Mouse (Mus musculus) midbrain, embryonic 10.5 days (tissue): ENCODE results near the gene Thap4. TPM values are rescaled to one million over a fixed set of nuclear protein-coding genes. Genes with fewer than 3 reads are reported as not detected.

Experiments
- DNase-seq: peaks from one replicate; pipeline ENCODE4 v3.0.0-alpha.2; 2017; ENCODE audit warnings: low spot score
- H3K27ac ChIP-seq: fragments of 300-500 bp; sonication (generic); replicated peaks from 2 replicates; pipeline ENCODE4 v1.5.1; 2016; ENCODE audit warnings: mild to moderate bottlenecking
- H3K27me3 ChIP-seq: fragments of 300-500 bp; sonication (generic); 2 replicates; pipeline ENCODE4 v1.6.1; 2016; ENCODE audit warnings: low read depth, mild to moderate bottlenecking; ENCODE audit not compliant: poor library complexity, severe bottlenecking
- H3K36me3 ChIP-seq: fragments of 300-500 bp; sonication (generic); 2 replicates; pipeline ENCODE4 v1.6.1; 2016; ENCODE audit warnings: mild to moderate bottlenecking, moderate library complexity
- H3K4me1 ChIP-seq: fragments of 300-500 bp; sonication (generic); 2 replicates; pipeline ENCODE4 v1.6.1; 2016
- H3K4me3 ChIP-seq: fragments of 300-500 bp; sonication (generic); 2 replicates; pipeline ENCODE4 v1.5.1; 2016; ENCODE audit warnings: mild to moderate bottlenecking, moderate library complexity
- H3K9me3 ChIP-seq: fragments of 300-500 bp; sonication (generic); replicated peaks from 2 replicates; pipeline ENCODE4 v1.6.1; 2016; ENCODE audit warnings: mild to moderate bottlenecking
- WGBS: fragments of 180-500 bp; shearing (Covaris S2); methylation state at CpG from one replicate; pipeline ENCODE4 v1.1.7; 2016; 5-methylcytosine and 5-hydroxymethylcytosine counted together
- polyA plus RNA-seq: library from polyadenylated mRNA; unstranded; fragments of >200 nt; fragmentation: Nextera tagmentation; extraction: Ambion mirVana; gene quantifications from 2 replicates; pipeline ENCODE4 v1.2.1, GENCODE M21; 2016

Gene Thap4
- polyA plus RNA-seq, 1 experiment from 2014 or later: 47.8 TPM

DNA sequence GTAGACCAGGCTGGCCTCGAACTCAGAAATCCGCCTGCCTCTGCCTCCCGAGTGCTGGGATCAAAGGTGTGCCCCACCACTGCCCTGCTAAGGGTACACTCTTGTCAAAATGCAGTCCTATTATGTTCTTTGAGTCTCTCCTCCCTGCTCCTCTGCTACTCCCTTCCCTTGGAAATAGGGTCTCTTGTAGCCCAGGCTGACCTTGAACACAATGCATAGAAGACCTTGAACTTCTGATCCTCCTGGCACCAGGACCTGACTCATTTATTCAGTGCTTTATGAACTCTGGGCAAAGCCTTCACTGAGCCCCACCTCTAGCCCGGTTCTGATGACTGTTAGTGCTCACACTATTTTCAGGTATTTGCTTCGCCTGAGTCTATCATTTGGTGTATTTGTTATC lies 17.0 kb downstream of the Thap4 start:
- H3K9me3 ChIP-seq: no peaks in the 10 kb centered on the region
- no peak overlapping the region for H3K4me3 ChIP-seq
- WGBS: 95% methylated on average over 5 of the region's 5 CpGs
- no peak for DNase-seq
- peaks cover 10% of the 10 kb centered on the region; the same call in 1 of the 2 replicates for H3K36me3 ChIP-seq
- no peak overlapping the region for H3K27ac ChIP-seq
- H3K27me3 ChIP-seq: no peaks in the 10 kb centered on the region
- H3K4me1 ChIP-seq: peaks cover 4% of the 10 kb centered on the region

DNA sequence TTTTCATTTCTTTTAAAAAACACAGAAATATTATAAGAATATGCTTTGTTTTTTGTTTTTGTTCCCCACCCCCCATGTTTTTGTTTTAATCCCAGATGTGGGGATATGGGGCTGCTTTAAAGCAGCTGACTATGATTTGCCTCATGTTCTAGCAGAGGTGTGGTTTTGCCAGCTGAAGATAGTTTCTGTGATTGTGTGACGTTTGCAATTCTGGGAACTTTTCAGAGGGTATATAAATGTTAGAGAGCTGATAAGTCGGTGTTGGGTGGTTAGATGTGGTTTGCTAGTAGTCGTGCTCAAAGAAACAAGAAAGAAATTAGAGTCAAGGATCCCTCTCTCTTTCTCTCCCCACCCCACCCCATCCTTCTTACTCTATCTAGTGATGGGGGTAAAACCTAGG lies 18.8 kb downstream of the Thap4 start:
- Histone ChIP-seq H3K4me3 (no peak overlapping the region), H3K27me3 (no peaks in the 10 kb centered on the region), H3K27ac (no peak overlapping the region), H3K9me3 (no peaks in the 10 kb centered on the region), H3K36me3 (peaks cover 5% of the 10 kb centered on the region; the same call in 1 of the 2 replicates), H3K4me1 (peaks cover 22% of the 10 kb centered on the region)
- WGBS: 95% methylated on average over 3 of the region's 3 CpGs
- DNase-seq: no peak

DNA sequence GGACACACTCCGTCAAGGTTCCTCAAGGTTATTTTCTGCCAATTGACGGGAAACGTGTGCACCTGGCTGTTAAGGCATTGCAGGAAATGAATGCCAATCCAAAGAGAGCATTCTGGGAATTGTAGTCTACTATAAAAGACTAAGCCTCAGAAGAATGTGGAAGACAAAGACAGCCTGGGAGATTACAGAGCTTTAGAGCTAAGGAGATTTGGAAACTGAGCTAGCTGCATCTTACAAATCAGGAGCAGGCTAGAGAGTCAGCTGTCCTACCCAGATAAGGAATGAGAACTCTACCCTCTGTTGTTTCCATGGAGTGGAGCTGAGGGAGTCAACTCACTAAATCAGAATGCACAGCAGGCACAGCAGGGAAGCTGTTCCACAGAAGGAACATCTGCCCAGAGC lies 22.8 kb downstream of the Thap4 start:
- H3K4me1 ChIP-seq: peaks cover 23% of the 10 kb centered on the region
- DNase-seq: peak; percentile 39
- peaks cover 5% of the 10 kb centered on the region; the same call in 1 of the 2 replicates for H3K36me3 ChIP-seq
- WGBS: 6% methylated on average over 3 of the region's 3 CpGs
- H3K27ac ChIP-seq: peak overlapping the region; percentile 77
- no peaks in the 10 kb centered on the region for H3K9me3 ChIP-seq
- H3K27me3 ChIP-seq: no peaks in the 10 kb centered on the region
- peak overlapping the region; percentile 0; the same call in 1 of the 2 replicates for H3K4me3 ChIP-seq

DNA sequence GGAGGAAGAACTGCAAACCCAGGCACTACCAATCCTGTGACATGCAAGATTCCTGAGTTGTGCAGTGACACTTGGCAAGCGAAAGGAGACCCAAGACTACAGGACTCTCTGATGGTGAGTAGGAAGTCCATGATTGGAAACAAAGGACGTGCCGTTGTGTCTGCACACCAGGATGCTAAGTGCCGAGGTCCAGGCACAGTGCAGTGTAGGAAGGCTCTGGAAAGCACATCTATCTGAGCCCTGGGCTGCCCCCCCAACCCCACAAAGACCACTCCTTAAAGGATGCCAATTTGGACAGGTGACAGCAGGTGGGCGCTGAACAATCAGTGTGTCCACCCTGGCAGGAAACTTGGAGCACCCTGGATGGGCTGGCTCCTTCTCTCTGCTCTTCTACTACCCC lies 23.6 kb downstream of the Thap4 start:
- no peaks in the 10 kb centered on the region for H3K27me3 ChIP-seq
- H3K4me1 ChIP-seq: peaks cover 23% of the 10 kb centered on the region

DNA sequence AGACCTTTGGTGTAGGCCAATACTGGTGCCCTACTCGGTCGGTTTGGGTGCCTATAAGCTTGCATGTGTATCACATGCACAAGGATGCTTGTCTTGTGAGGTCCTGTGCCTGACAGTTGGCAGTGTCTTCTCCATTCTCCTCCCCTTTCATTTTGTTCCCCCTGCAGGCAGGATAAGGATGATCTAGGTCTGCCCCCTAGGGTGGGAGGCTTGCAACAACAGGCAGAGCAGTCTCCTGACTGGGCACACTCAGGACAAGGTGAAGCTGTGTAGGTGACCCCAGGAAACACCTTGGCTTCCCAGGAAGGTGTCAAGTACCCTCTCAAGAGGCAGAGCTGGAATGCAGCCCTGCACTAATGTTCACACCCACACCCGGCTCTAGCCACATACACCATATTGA lies 27.7 kb downstream of the Thap4 start:
- 70% methylated on average over 3 of the region's 3 CpGs for WGBS
- Histone ChIP-seq H3K4me3 (no peak overlapping the region), H3K4me1 (peaks cover 12% of the 10 kb centered on the region), H3K27me3 (no peaks in the 10 kb centered on the region), H3K27ac (no peak overlapping the region), H3K9me3 (no peaks in the 10 kb centered on the region), H3K36me3 (peaks cover 23% of the 10 kb centered on the region)
- peak; percentile 44 for DNase-seq

More for the DNA sequence above, 23.6 kb downstream of the Thap4 start:
- Histone ChIP-seq H3K36me3 (peaks cover 5% of the 10 kb centered on the region; the same call in 1 of the 2 replicates), H3K4me3 (no peak overlapping the region), H3K9me3 (no peaks in the 10 kb centered on the region), H3K27ac (peak overlapping the region; percentile 59; the same call in 1 of the 2 replicates)
- 90% methylated on average over 5 of the region's 5 CpGs for WGBS
- DNase-seq: no peak

DNA sequence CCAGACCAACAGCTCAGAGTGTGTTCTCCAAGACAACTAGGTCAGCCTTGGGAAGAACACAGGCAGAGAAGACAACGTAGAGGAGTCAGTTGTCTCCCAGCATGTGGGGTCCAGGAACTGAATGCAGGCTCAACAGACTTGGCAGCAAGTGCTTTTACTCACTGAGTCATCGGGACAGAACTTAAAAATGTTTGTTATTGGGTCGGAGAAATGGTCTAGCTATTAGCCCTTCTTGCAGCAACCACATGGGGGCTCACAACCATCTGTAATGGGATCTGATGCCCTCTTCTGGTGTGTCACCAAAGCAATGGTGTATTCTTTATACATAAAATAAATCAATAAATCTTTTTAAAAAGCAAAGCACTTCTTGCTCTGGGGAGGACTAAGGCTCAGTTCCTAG lies 28.5 kb downstream of the Thap4 start:
- Histone ChIP-seq H3K9me3 (no peaks in the 10 kb centered on the region), H3K4me3 (no peak overlapping the region), H3K27ac (no peak overlapping the region), H3K4me1 (peaks cover 4% of the 10 kb centered on the region), H3K27me3 (no peaks in the 10 kb centered on the region), H3K36me3 (peaks cover 23% of the 10 kb centered on the region)
- no peak for DNase-seq
- WGBS: 90% methylated on average over 3 of the region's 3 CpGs

DNA sequence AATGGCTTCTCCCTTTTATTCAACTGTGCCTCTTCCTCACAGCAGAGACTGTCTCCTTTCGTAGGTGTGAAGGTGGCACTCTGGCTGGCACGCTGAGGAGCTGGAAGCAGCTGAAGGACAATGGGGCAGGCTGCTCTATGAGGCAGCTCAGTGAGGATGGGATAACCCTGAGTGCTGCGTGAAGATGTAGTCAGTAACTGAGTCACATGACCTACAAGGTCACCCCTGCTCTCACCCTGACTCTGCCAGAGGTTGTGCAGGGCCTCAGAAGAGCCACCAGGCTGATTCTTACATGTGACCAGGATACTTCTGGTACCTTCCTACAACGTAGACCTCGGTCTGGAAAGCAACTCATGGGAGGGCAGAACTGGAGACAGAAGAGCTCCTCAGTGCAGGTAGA lies 29.0 kb downstream of the Thap4 start:
- DNase-seq: no peak
- Histone ChIP-seq H3K27me3 (no peaks in the 10 kb centered on the region), H3K36me3 (peaks cover 23% of the 10 kb centered on the region), H3K27ac (no peak overlapping the region), H3K4me1 (no peaks in the 10 kb centered on the region), H3K4me3 (no peak overlapping the region), H3K9me3 (no peaks in the 10 kb centered on the region)
- 89% methylated on average over 5 of the region's 5 CpGs for WGBS

DNA sequence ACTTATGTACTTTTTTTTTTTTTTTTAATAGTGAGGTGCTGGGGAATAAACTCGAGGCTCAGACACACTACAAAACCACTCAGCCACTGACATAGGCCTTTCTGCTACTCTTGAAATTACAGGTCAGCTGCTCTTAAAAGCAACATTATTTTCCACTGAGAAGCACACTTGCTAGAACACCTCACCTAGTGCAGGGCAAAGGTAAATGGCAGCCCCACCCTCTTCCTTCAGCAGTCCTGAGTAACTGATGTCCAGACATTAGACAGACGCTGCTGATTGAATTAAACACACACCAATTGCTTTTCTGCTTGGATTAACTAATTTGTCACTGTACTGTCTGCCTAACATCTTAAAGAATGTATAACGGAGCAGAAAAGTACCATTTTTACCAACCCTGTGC lies 30.0 kb downstream of the Thap4 start:
- no peak overlapping the region for H3K27ac ChIP-seq
- H3K4me1 ChIP-seq: no peaks in the 10 kb centered on the region
- H3K9me3 ChIP-seq: no peaks in the 10 kb centered on the region
- 89% methylated on average over 3 of the region's 3 CpGs for WGBS
- H3K4me3 ChIP-seq: no peak overlapping the region
- no peak for DNase-seq
- peaks cover 23% of the 10 kb centered on the region for H3K36me3 ChIP-seq
- no peaks in the 10 kb centered on the region for H3K27me3 ChIP-seq

DNA sequence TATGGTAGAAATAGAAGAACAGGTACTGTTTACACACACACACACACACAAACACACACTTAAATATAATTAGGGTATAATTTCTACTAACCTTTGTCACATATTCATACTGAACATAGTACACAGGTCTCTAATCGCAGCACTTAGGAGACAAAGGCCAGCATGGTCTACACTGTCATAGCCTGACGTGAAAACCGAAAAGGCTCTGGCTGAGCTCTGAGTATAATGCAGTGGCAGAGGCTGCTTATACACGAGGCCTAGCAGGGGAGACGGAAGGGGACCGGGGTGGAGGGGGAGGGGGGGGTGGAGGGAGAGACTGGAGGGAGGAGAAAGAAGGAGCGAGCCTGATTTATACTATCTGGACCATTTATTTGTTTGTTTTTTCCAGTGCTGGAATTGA lies 33.1 kb downstream of the Thap4 start:
- no peak overlapping the region for H3K27ac ChIP-seq
- no peaks in the 10 kb centered on the region for H3K9me3 ChIP-seq
- no peaks in the 10 kb centered on the region for H3K4me1 ChIP-seq
- H3K27me3 ChIP-seq: no peaks in the 10 kb centered on the region
- peaks cover 30% of the 10 kb centered on the region for H3K36me3 ChIP-seq
- DNase-seq: no peak
- no peak overlapping the region for H3K4me3 ChIP-seq
- 81% methylated on average over 7 of the region's 7 CpGs for WGBS

DNA sequence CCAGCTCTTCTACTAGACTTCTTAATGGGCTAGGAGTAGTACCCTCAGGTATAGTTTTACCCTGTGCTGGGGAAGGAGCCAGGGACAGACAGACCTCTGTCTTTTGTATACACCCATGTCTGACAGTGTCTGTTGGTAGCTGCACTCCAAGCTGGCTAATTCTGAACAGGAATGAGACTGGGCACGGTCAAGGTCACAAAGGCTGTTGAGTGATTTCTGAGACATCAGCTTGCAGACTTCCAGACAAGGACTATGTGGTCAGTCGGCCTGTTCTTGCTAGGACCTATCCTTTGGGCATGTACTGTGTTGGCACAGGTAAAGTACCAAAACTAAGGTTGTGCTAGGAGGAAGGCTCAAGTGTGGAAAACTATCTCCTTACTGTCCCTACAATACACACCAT lies 38.5 kb downstream of the Thap4 start:
- Histone ChIP-seq H3K27ac (no peak overlapping the region), H3K36me3 (peaks cover 35% of the 10 kb centered on the region), H3K9me3 (no peaks in the 10 kb centered on the region), H3K4me1 (no peaks in the 10 kb centered on the region), H3K4me3 (no peak overlapping the region), H3K27me3 (no peaks in the 10 kb centered on the region)
- 84% methylated on average over 2 of the region's 2 CpGs for WGBS
- no peak for DNase-seq

DNA sequence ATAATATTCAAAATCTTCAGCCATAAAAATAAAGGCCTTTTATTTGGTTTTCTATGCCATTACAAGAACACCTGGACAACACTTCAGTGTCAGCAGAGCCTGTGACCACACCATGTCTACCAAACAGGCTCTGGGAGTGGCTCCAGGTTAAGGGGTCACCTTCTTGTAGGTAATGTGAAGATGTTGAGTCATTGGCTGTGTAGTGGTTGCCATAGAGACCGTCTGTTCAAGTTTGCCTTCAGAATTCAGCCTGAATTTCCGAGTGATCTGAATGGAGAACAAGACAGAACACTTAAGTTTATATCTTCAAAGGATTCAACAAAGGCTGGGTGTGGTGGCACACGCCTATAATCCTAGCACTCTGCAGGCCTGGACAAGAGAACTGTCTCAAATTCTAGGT lies 49.3 kb downstream of the Thap4 start:
- H3K36me3 ChIP-seq: peaks cover 26% of the 10 kb centered on the region
- H3K4me1 ChIP-seq: no peaks in the 10 kb centered on the region
- no peak overlapping the region for H3K4me3 ChIP-seq
- no peaks in the 10 kb centered on the region for H3K27me3 ChIP-seq
- no peak for DNase-seq
- 76% methylated on average over 3 of the region's 3 CpGs for WGBS
- no peaks in the 10 kb centered on the region for H3K9me3 ChIP-seq
- H3K27ac ChIP-seq: no peak overlapping the region

DNA sequence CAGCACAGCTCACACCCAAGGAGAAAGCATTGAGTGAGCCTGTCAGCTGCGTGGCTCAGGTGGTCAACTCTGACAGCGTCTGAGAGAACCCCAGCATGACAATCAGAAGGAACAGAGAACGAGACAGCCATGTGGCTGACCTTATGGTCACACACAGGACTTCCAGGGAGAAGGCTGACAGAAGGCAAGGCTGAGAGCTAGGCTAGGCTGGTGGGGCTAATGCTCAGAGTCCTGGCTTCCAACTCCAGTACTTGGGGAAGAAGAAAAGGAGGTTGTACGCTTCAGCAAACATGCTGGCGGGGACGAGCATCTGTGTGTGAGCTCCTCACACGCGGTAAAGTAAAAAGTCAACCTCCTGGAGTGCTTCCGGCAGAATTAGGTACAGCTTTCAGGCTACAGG lies 50.3 kb downstream of the Thap4 start:
- H3K27ac ChIP-seq: no peak overlapping the region
- no peaks in the 10 kb centered on the region for H3K4me1 ChIP-seq
- no peak overlapping the region for H3K4me3 ChIP-seq
- H3K36me3 ChIP-seq: peaks cover 26% of the 10 kb centered on the region
- 91% methylated on average over 9 of the region's 9 CpGs for WGBS
- no peaks in the 10 kb centered on the region for H3K9me3 ChIP-seq
- no peak for DNase-seq
- no peaks in the 10 kb centered on the region for H3K27me3 ChIP-seq

DNA sequence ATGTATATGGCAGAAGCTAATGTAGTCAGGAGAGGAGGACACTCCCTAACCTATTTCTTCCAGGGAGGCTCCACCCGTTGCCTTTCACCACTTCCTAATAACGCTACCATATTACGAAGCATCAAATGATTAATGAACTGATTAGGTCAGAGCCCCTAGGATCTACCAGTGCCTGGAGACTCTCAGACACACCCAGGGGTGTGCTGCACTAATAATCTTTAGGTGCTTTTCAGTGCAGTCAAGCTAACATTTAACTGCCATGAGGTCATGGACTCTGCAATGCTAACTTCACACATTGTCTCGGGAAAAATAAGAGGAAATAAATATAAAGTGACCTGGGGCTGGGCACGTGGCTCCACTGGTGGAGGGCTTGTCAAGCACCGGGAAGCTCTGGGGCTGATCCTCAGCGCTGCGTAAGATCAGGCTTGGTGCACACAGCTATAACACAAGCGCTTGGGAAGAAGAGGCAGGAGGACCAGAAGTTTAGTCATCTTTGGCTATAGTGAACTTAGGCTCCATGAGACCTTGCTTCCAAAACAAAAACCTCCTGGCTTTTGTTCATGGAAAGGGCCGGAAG lies 51.1 kb downstream of the Thap4 start:
- H3K9me3 ChIP-seq: no peaks in the 10 kb centered on the region
- DNase-seq: no peak
- peaks cover 26% of the 10 kb centered on the region for H3K36me3 ChIP-seq
- H3K27ac ChIP-seq: no peak overlapping the region
- no peaks in the 10 kb centered on the region for H3K27me3 ChIP-seq
- H3K4me1 ChIP-seq: no peaks in the 10 kb centered on the region
- H3K4me3 ChIP-seq: no peak overlapping the region
- whole genome bisulfite sequencing: 91% methylated on average over 10 of the region's 10 CpGs

DNA sequence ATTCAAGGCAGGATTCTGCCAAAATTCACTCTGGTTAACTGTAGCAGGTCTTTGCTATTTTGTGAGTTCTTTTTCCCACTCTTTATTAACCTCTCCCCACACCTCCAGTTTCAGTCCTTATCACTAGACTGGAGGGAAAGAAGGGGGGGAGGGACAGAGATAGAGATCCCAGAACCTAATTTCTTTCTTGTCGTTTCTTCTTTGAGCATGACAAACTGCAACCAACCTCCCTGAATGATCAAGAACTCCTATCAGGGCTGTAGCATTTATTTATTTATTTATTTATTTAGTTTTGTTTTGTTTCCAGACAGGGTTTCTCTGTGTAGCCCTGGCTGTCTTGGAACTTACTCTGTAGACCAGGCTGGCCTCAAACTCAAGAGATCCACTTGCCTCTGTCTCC lies 52.6 kb downstream of the Thap4 start:
- Histone ChIP-seq H3K27ac (no peak overlapping the region), H3K27me3 (no peaks in the 10 kb centered on the region), H3K4me3 (no peak overlapping the region), H3K9me3 (no peaks in the 10 kb centered on the region), H3K4me1 (no peaks in the 10 kb centered on the region), H3K36me3 (peaks cover 26% of the 10 kb centered on the region)
- WGBS: 90% methylated on average over 1 of the region's 1 CpGs
- no peak for DNase-seq
